In genomic region chr12:25033662-25034337, GRCm38 (mm10) we compare ENCODE assay signal across 9 mouse cellular contexts. TPM values are rescaled to one million over a fixed set of nuclear protein-coding genes. Genes with fewer than 3 reads are reported as not detected.
DNase-seq lines count a peak whose midpoint lies in the region; ATAC-seq and TF ChIP-seq lines count a peak whose summit lies in the region.
"Had no signal": no experiment of that assay in that cellular context is flagged by ENCODE, and none has a peak within 500 bp of the region (broad histone marks: within the 10 kb centered on the region; RNA-seq: fewer than 3 reads in every experiment).

No protein-coding gene starts in this region.

- TF ChIP-seq EP300 in liver, postnatal 0 days (IDR thresholded peaks at IDR 0.05; ENCODE audit: low read depth): no peak

- H3K4me1 ChIP-seq in embryonic facial prominence, embryonic 11.5 days (ENCODE audit: control insufficient read depth, insufficient read depth, low read length): no peaks in the 10 kb centered on the region
- H3K4me1 ChIP-seq in neural tube, embryonic 12.5 days: peaks cover 9% of the 10 kb centered on the region
- H3K4me1 ChIP-seq in liver, postnatal 0 days (ENCODE audit: insufficient read depth): no peaks in the 10 kb centered on the region
- H3K4me1 ChIP-seq: liver, embryonic 15.5 days had no signal

- DNase-seq in left cerebral cortex, adult 2 months (ENCODE audit: extremely low spot score in 1 of 2, low spot score in 2 of 2): no peak
- DNase-seq in left cerebral cortex, adult 11 months (ENCODE audit: low spot score): no peak
- peak; percentile 63 for DNase-seq in embryonic facial prominence, embryonic 11.5 days (ENCODE audit: low spot score)
- DNase-seq in forelimb bud, embryonic 11.5 days (ENCODE audit: low read depth, low spot score): peak; percentile 11
- no peak for DNase-seq in urinary bladder, postnatal 14 days (ENCODE audit: low spot score)
- no peak for DNase-seq in liver, postnatal 0 days

- peak overlapping the region; percentile 2 for H3K4me3 ChIP-seq in left cerebral cortex, adult 2 months
- no peak overlapping the region for H3K4me3 ChIP-seq in embryonic facial prominence, embryonic 11.5 days (ENCODE audit: low read depth, low read length)
- H3K4me3 ChIP-seq in neural tube, embryonic 12.5 days: no peak overlapping the region
- no peak overlapping the region for H3K4me3 ChIP-seq in liver, postnatal 0 days (ENCODE audit: low read depth, low read length)
- H3K4me3 ChIP-seq: liver, embryonic 15.5 days had no signal

- no peaks in the 10 kb centered on the region for H3K36me3 ChIP-seq in embryonic facial prominence, embryonic 11.5 days (replicated peaks; ENCODE audit: control insufficient read depth, insufficient read depth, low read depth, low read length)
- peaks cover 17% of the 10 kb centered on the region for H3K36me3 ChIP-seq in neural tube, embryonic 12.5 days
- H3K36me3 ChIP-seq in liver, postnatal 0 days (replicated peaks; ENCODE audit: insufficient read depth, low read length): peaks cover 20% of the 10 kb centered on the region

- H3K27ac ChIP-seq in left cerebral cortex, adult 2 months: peak overlapping the region; percentile 34; the same call in 1 of the 2 replicates
- H3K27ac ChIP-seq in embryonic facial prominence, embryonic 11.5 days (replicated peaks; ENCODE audit: low read depth, low read length): no peak overlapping the region
- H3K27ac ChIP-seq in neural tube, embryonic 12.5 days: no peak overlapping the region
- H3K27ac ChIP-seq in liver, postnatal 0 days (ENCODE audit: low read depth): no peak overlapping the region
- H3K27ac ChIP-seq: liver, embryonic 15.5 days had no signal

- H3K27me3 ChIP-seq in embryonic facial prominence, embryonic 11.5 days (ENCODE audit: control insufficient read depth, insufficient read depth, low read length): no peaks in the 10 kb centered on the region
- no peaks in the 10 kb centered on the region for H3K27me3 ChIP-seq in neural tube, embryonic 12.5 days (replicated peaks)
- H3K27me3 ChIP-seq in liver, postnatal 0 days (ENCODE audit: insufficient read depth, low read length): no peaks in the 10 kb centered on the region
- H3K27me3 ChIP-seq: liver, embryonic 15.5 days; Patski had no signal

- intact Hi-C loops in left cerebral cortex, adult 2 months (cut with DNase I): loop anchor here (5.0 kb wide), 1 partner anchor 1194 kb away; no protein-coding TSS in a partner anchor

- H3K9ac ChIP-seq in embryonic facial prominence, embryonic 11.5 days (replicated peaks; ENCODE audit: low read length): no peak overlapping the region
- H3K9ac ChIP-seq in neural tube, embryonic 12.5 days: no peak overlapping the region
- H3K9ac ChIP-seq in liver, postnatal 0 days (replicated peaks): no peak overlapping the region
- H3K9ac ChIP-seq: liver, embryonic 15.5 days had no signal

- H3K4me2 ChIP-seq in embryonic facial prominence, embryonic 11.5 days (ENCODE audit: low read depth, low read length): no peak overlapping the region
- H3K4me2 ChIP-seq in neural tube, embryonic 12.5 days (replicated peaks): 0 out of 2 replicates have a peak overlapping the region, but pooled peaks have one; percentile 17
- no peak overlapping the region for H3K4me2 ChIP-seq in liver, postnatal 0 days (ENCODE audit: low read depth, low read length)
- H3K4me2 ChIP-seq: liver, embryonic 15.5 days had no signal

- no peaks in the 10 kb centered on the region for H3K9me3 ChIP-seq in embryonic facial prominence, embryonic 11.5 days (replicated peaks; ENCODE audit: control insufficient read depth, low read length)
- H3K9me3 ChIP-seq in neural tube, embryonic 12.5 days: no peaks in the 10 kb centered on the region
- H3K9me3 ChIP-seq in liver, postnatal 0 days (ENCODE audit: low read length): no peaks in the 10 kb centered on the region
- H3K9me3 ChIP-seq: liver, embryonic 15.5 days had no signal

- 21% methylated on average over 9 of the region's 9 CpGs for WGBS in embryonic facial prominence, embryonic 11.5 days
- WGBS in neural tube, embryonic 12.5 days: 23% methylated on average over 9 of the region's 9 CpGs
- 73% methylated on average over 9 of the region's 9 CpGs for WGBS in liver, postnatal 0 days (ENCODE audit: insufficient replicate concordance)

- no peak for TF ChIP-seq CTCF in left cerebral cortex, adult 2 months (IDR thresholded peaks at IDR 0.05)
- no peak for TF ChIP-seq CTCF in liver, postnatal 0 days (IDR thresholded peaks at IDR 0.05; ENCODE audit: low read depth)

- no peak for ATAC-seq in embryonic facial prominence, embryonic 11.5 days (replicated peaks; ENCODE audit: insufficient number of reproducible peaks, low FRiP score, low TSS enrichment, low read depth)
- ATAC-seq in neural tube, embryonic 12.5 days (ENCODE audit: low FRiP score, low read depth): peak; percentile 88
- ATAC-seq in liver, postnatal 0 days: no peak
- ATAC-seq: Patski had no signal

RNA-seq across cellular contexts. Expression of gene Kidins220, which starts 59.1 kb away (rescaled TPM):
- total RNA-seq in left cerebral cortex, adult 2 months (2021): 100 to 1,000 TPM; 301 to 346 TPM
- 23.4 and 28.8 TPM in 2 replicates for polyA plus RNA-seq in embryonic facial prominence, embryonic 11.5 days (2014; fragmentation: Nextera tagmentation; extraction: Ambion mirVana)
- 85.2 and 96.4 TPM in 2 replicates for polyA plus RNA-seq in neural tube, embryonic 12.5 days (2016; fragmentation: Nextera tagmentation; extraction: Ambion mirVana)
- 3.7 and 4.4 TPM in 2 replicates for polyA plus RNA-seq in liver, postnatal 0 days (2015; fragmentation: Nextera tagmentation; extraction: Ambion mirVana)

Comparison
In these comparisons a context has a peak if more than half of its experiments do, and no peak if none do; other contexts are left out.
1. DNase-seq: peak in embryonic facial prominence, embryonic 11.5 days (single experiment) and forelimb bud, embryonic 11.5 days (single experiment); none in left cerebral cortex, adult 2 months (0 of 2), left cerebral cortex, adult 11 months (single experiment), urinary bladder, postnatal 14 days (single experiment) and liver, postnatal 0 days (single experiment).